Mouse (Mus musculus): Measurements from ENCODE around the gene Ski. TPM values are rescaled to one million over a fixed set of nuclear protein-coding genes. Genes with fewer than 3 reads are reported as not detected.
"Not testable (repeated sequence)": the region's sequence is repeated elsewhere in the genome, so short reads cannot be mapped to it uniquely, and the experiment has no call there.

The Ski gene
- polyA plus RNA-seq (2015; fragmentation: Nextera tagmentation; extraction: Ambion mirVana) = 11.3 and 12.0 TPM in 2 replicates

GRCm38 (mm10) chr4:155222552-155222840 is at the start of gene Ski:
Gene Ski, minus strand, starts transcription at chr4:155222592.
- no peaks in the 10 kb centered on the region for H3K9me3 ChIP-seq (replicated peaks)
- peak within 1 kb of the TSS; percentile 96 for H3K9ac ChIP-seq
- H3K36me3 ChIP-seq (ENCODE audit: poor library complexity, severe bottlenecking) = no peaks in the 10 kb centered on the region
- H3K4me3 ChIP-seq = peak within 1 kb of the TSS; percentile 85
- peak within 1 kb of the TSS; percentile 93 for H3K27ac ChIP-seq
- WGBS = 1% methylated on average over 15 of the region's 63 CpGs
- peaks cover 7% of the 10 kb centered on the region for H3K27me3 ChIP-seq
- no peak for ATAC-seq
- peaks cover 48% of the 10 kb centered on the region for H3K4me1 ChIP-seq
- peak within 1 kb of the TSS; percentile 100 for H3K4me2 ChIP-seq

- Histone ChIP-seq H3K9ac (no peak overlapping the region), H3K27me3 (no peaks in the 10 kb centered on the region), H3K27ac (no peak overlapping the region), H3K4me1 (no peaks in the 10 kb centered on the region), H3K36me3 (ENCODE audit: poor library complexity, severe bottlenecking) (peaks cover 14% of the 10 kb centered on the region), H3K4me3 (no peak overlapping the region), H3K9me3 (replicated peaks) (no peaks in the 10 kb centered on the region), H3K4me2 (no peak overlapping the region)
- no peak for ATAC-seq
- 46% methylated on average over 5 of the region's 5 CpGs for WGBS
Observed at GRCm38 (mm10) chr4:155268382-155268781, 46.0 kb upstream of the Ski start.

GRCm38 (mm10) chr4:155267639-155268175 is 45.3 kb upstream of the Ski start:
- Histone ChIP-seq H3K27me3 (no peaks in the 10 kb centered on the region), H3K4me2 (no peak overlapping the region), H3K27ac (no peak overlapping the region), H3K4me1 (no peaks in the 10 kb centered on the region), H3K9me3 (replicated peaks) (no peaks in the 10 kb centered on the region), H3K36me3 (ENCODE audit: poor library complexity, severe bottlenecking) (peaks cover 14% of the 10 kb centered on the region), H3K9ac (no peak overlapping the region), H3K4me3 (no peak overlapping the region)
- ATAC-seq = no peak
- 77% methylated on average over 12 of the region's 12 CpGs for WGBS

GRCm38 (mm10) chr4:155267047-155267543 is 44.7 kb upstream of the Ski start:
- H3K9ac ChIP-seq = no peak overlapping the region
- no peak overlapping the region for H3K4me2 ChIP-seq
- WGBS = 84% methylated on average over 7 of the region's 7 CpGs
- H3K4me1 ChIP-seq = no peaks in the 10 kb centered on the region
- no peak for ATAC-seq
- no peak overlapping the region for H3K4me3 ChIP-seq
- no peaks in the 10 kb centered on the region for H3K27me3 ChIP-seq
- no peaks in the 10 kb centered on the region for H3K9me3 ChIP-seq (replicated peaks)
- H3K27ac ChIP-seq = no peak overlapping the region
- peaks cover 14% of the 10 kb centered on the region for H3K36me3 ChIP-seq (ENCODE audit: poor library complexity, severe bottlenecking)

GRCm38 (mm10) chr4:155264521-155265321 is 42.3 kb upstream of the Ski start:
- no peaks in the 10 kb centered on the region for H3K4me1 ChIP-seq
- no peak overlapping the region for H3K4me3 ChIP-seq
- no peak overlapping the region for H3K27ac ChIP-seq
- 88% methylated on average over 3 of the region's 3 CpGs for WGBS
- H3K36me3 ChIP-seq (ENCODE audit: poor library complexity, severe bottlenecking) = peaks cover 11% of the 10 kb centered on the region
- H3K4me2 ChIP-seq = no peak overlapping the region
- no peaks in the 10 kb centered on the region for H3K9me3 ChIP-seq (replicated peaks)
- no peak for ATAC-seq
- no peak overlapping the region for H3K9ac ChIP-seq
- no peaks in the 10 kb centered on the region for H3K27me3 ChIP-seq

GRCm38 (mm10) chr4:155252253-155252652 is 29.9 kb upstream of the Ski start:
- Histone ChIP-seq H3K4me3 (no peak overlapping the region), H3K9ac (peak overlapping the region; percentile 45; the same call in 1 of the 2 replicates)
- WGBS = 80% methylated on average over 6 of the region's 6 CpGs

GRCm38 (mm10) chr4:155251147-155251546 is 28.8 kb upstream of the Ski start:
- peaks cover 15% of the 10 kb centered on the region for H3K36me3 ChIP-seq (ENCODE audit: poor library complexity, severe bottlenecking)
- H3K4me3 ChIP-seq = peak overlapping the region; percentile 56
- peaks cover 35% of the 10 kb centered on the region for H3K4me1 ChIP-seq
- WGBS = 34% methylated on average over 3 of the region's 3 CpGs
- no peaks in the 10 kb centered on the region for H3K27me3 ChIP-seq
- H3K9me3 ChIP-seq (replicated peaks) = no peaks in the 10 kb centered on the region
- ATAC-seq = no peak
- peak overlapping the region; percentile 82 for H3K4me2 ChIP-seq
- peak overlapping the region; percentile 85; the same call in 1 of the 2 replicates for H3K9ac ChIP-seq
- peak overlapping the region; percentile 1; the same call in 1 of the 2 replicates for H3K27ac ChIP-seq

More at GRCm38 (mm10) chr4:155252253-155252652, 29.9 kb upstream of the Ski start:
- ATAC-seq = no peak
- no peaks in the 10 kb centered on the region for H3K27me3 ChIP-seq
- no peaks in the 10 kb centered on the region for H3K9me3 ChIP-seq (replicated peaks)
- H3K4me2 ChIP-seq = peak overlapping the region; percentile 82; the same call in 1 of the 2 replicates
- H3K4me1 ChIP-seq = peaks cover 29% of the 10 kb centered on the region
- H3K36me3 ChIP-seq (ENCODE audit: poor library complexity, severe bottlenecking) = peaks cover 23% of the 10 kb centered on the region
- no peak overlapping the region for H3K27ac ChIP-seq

- WGBS = 8% methylated on average over 23 of the region's 23 CpGs
- Histone ChIP-seq H3K9ac (peak overlapping the region; percentile 85), H3K9me3 (replicated peaks) (no peaks in the 10 kb centered on the region), H3K4me2 (peak overlapping the region; percentile 82), H3K4me3 (peak overlapping the region; percentile 56), H3K4me1 (peaks cover 35% of the 10 kb centered on the region), H3K36me3 (ENCODE audit: poor library complexity, severe bottlenecking) (peaks cover 9% of the 10 kb centered on the region; the same call in 1 of the 2 replicates), H3K27me3 (no peaks in the 10 kb centered on the region), H3K27ac (peak overlapping the region; percentile 97)
- ATAC-seq = peak; percentile 25; the same call in 1 of the 2 replicates
Observed at GRCm38 (mm10) chr4:155250361-155251117, 28.1 kb upstream of the Ski start.

GRCm38 (mm10) chr4:155249648-155250351 is 27.4 kb upstream of the Ski start, which contains the start of gene Faap20:
Gene Faap20, plus strand, starts transcription at chr4:155249802.
- peak within 1 kb of the TSS; percentile 97 for H3K27ac ChIP-seq
- WGBS = under 1% methylated on average over 55 of the region's 58 CpGs
- peaks cover 9% of the 10 kb centered on the region; the same call in 1 of the 2 replicates for H3K36me3 ChIP-seq (ENCODE audit: poor library complexity, severe bottlenecking)
- no peaks in the 10 kb centered on the region for H3K9me3 ChIP-seq (replicated peaks)
- H3K27me3 ChIP-seq = no peaks in the 10 kb centered on the region
- ATAC-seq = peak; percentile 88
- H3K4me3 ChIP-seq = peak within 1 kb of the TSS; percentile 56
- peaks cover 35% of the 10 kb centered on the region for H3K4me1 ChIP-seq
- H3K9ac ChIP-seq = peak within 1 kb of the TSS; percentile 85
- H3K4me2 ChIP-seq = peak within 1 kb of the TSS; percentile 82

GRCm38 (mm10) chr4:155249257-155249647 is 26.9 kb upstream of the Ski start:
- Histone ChIP-seq H3K9me3 (replicated peaks) (no peaks in the 10 kb centered on the region), H3K9ac (peak overlapping the region; percentile 85), H3K4me2 (peak overlapping the region; percentile 82), H3K4me1 (peaks cover 35% of the 10 kb centered on the region), H3K36me3 (ENCODE audit: poor library complexity, severe bottlenecking) (peaks cover 7% of the 10 kb centered on the region; the same call in 1 of the 2 replicates), H3K4me3 (peak overlapping the region; percentile 56), H3K27ac (peak overlapping the region; percentile 97), H3K27me3 (no peaks in the 10 kb centered on the region)
- 0% methylated on average over 9 of the region's 9 CpGs for WGBS
- peak; percentile 77 for ATAC-seq

GRCm38 (mm10) chr4:155248054-155248453 is 25.7 kb upstream of the Ski start:
- H3K4me3 ChIP-seq; H3K27ac ChIP-seq; H3K9ac ChIP-seq; H3K36me3 ChIP-seq (ENCODE audit: poor library complexity, severe bottlenecking); H3K27me3 ChIP-seq; ATAC-seq; H3K9me3 ChIP-seq (replicated peaks); H3K4me2 ChIP-seq: not testable (repeated sequence)
- peaks cover 33% of the 10 kb centered on the region for H3K4me1 ChIP-seq
- WGBS = 92% methylated on average over 3 of the region's 3 CpGs
